In genomic region chr19:44791981-44792380, GRCm38 (mm10) we compare ENCODE assay signal across 19 mouse cellular contexts. TPM values are rescaled to one million over a fixed set of nuclear protein-coding genes. Genes with fewer than 3 reads are reported as not detected.
DNase-seq lines count a peak whose midpoint lies in the region; ATAC-seq and TF ChIP-seq lines count a peak whose summit lies in the region.
"Had no signal": no experiment of that assay in that cellular context is flagged by ENCODE, and none has a peak within 500 bp of the region (broad histone marks: within the 10 kb centered on the region; RNA-seq: fewer than 3 reads in every experiment).

No protein-coding gene starts in this region.

- no peak for ATAC-seq in kidney, embryonic 14.5 days (ENCODE audit: low FRiP score, low TSS enrichment)

- H3K4me2 ChIP-seq in kidney, embryonic 14.5 days (replicated peaks; ENCODE audit: low read depth, low read length): no peak overlapping the region
- H3K4me2 ChIP-seq: limb, embryonic 13.5 days had no signal

- H3K27ac ChIP-seq in kidney, embryonic 14.5 days (ENCODE audit: low read depth, low read length): no peak overlapping the region
- H3K27ac ChIP-seq: embryonic facial prominence, embryonic 10.5 days; heart, embryonic 10.5 days; left cerebral cortex, adult 2 months; limb, embryonic 13.5 days had no signal

- H3K9me3 ChIP-seq in kidney, embryonic 14.5 days (ENCODE audit: control insufficient read depth, low read length): no peaks in the 10 kb centered on the region
- H3K9me3 ChIP-seq: embryonic facial prominence, embryonic 10.5 days; heart, embryonic 10.5 days; limb, embryonic 13.5 days had no signal

- intact Hi-C loops in gastrocnemius, postnatal 36 days (cut with DNase I): no loop called here

- no peak overlapping the region for H3K9ac ChIP-seq in kidney, embryonic 14.5 days (ENCODE audit: low read depth, low read length)
- H3K9ac ChIP-seq: limb, embryonic 13.5 days had no signal

- TF ChIP-seq POLR2A in brain, embryonic 14.5 days (IDR thresholded peaks at IDR 0.05; ENCODE audit: borderline replicate concordance, extremely low read depth, insufficient read depth, insufficient read length, poor library complexity, severe bottlenecking): no peak

- no peaks in the 10 kb centered on the region for H3K27me3 ChIP-seq in kidney, embryonic 14.5 days (ENCODE audit: control insufficient read depth, insufficient read depth, low read length)

- peaks cover 65% of the 10 kb centered on the region for H3K36me3 ChIP-seq in kidney, embryonic 14.5 days (ENCODE audit: control insufficient read depth, insufficient read depth, low read length)
- H3K36me3 ChIP-seq: embryonic facial prominence, embryonic 10.5 days; heart, embryonic 10.5 days; limb, embryonic 13.5 days had no signal

- no peak overlapping the region for H3K4me3 ChIP-seq in kidney, embryonic 14.5 days (ENCODE audit: low read length)
- H3K4me3 ChIP-seq: embryonic facial prominence, embryonic 10.5 days; erythroblast, embryonic 14.5 days; heart, embryonic 10.5 days; left cerebral cortex, adult 2 months; limb, embryonic 13.5 days had no signal

- 48% methylated on average over 4 of the region's 4 CpGs for WGBS in kidney, embryonic 14.5 days

- peaks cover 16% of the 10 kb centered on the region for H3K4me1 ChIP-seq in kidney, embryonic 14.5 days (ENCODE audit: control insufficient read depth, insufficient read depth, low read length)

- TF ChIP-seq CTCF in brain, embryonic 14.5 days (IDR thresholded peaks at IDR 0.05; ENCODE audit: borderline replicate concordance, extremely low read depth, insufficient read depth, insufficient read length): no peak

- peak; percentile 79 for DNase-seq in kidney, adult 18-20 months
- DNase-seq in brain, embryonic 14.5 days (ENCODE audit: low read depth): peak; percentile 8
- peak; percentile 79 to 83 for DNase-seq in cerebellum, postnatal 10 days
- DNase-seq in kidney, postnatal 14 days: peak; percentile 81
- DNase-seq in right cerebral cortex, adult 2 months (ENCODE audit: low spot score in 2 of 2): no peak
- DNase-seq in gastrocnemius, postnatal 36 days: no peak
- DNase-seq: adrenal gland, postnatal 36 days; gastrocnemius, postnatal 14 days; heart, postnatal 14 days; lung, postnatal 14 days; right cerebral cortex, postnatal 25 days had no signal

RNA-seq across cellular contexts. Expression of gene Pax2, which starts 36.1 kb away (rescaled TPM):
- 43.3 and 55.9 TPM in 2 replicates for polyA plus RNA-seq in kidney, embryonic 14.5 days (2014; fragmentation: Nextera tagmentation; extraction: Ambion mirVana)
- polyA plus RNA-seq in brain, embryonic 14.5 days (2012; rRNA removed): 1.9 and 20.3 TPM in 2 replicates
- total RNA-seq in gastrocnemius, postnatal 36 days (2021): not detected
- total RNA-seq: adrenal gland, postnatal 36 days; gastrocnemius, postnatal 14 days; heart, postnatal 14 days; megakaryocyte-erythroid progenitor cell, adult 5-6 weeks had no signal
- polyA plus RNA-seq: erythroblast, embryonic 14.5 days; limb, embryonic 13.5 days; liver, embryonic 16.5 days had no signal

Comparison
In these comparisons a context has a peak if more than half of its experiments do, and no peak if none do; other contexts are left out.
1. DNase-seq: peak in kidney, adult 18-20 months (single experiment), brain, embryonic 14.5 days (single experiment), cerebellum, postnatal 10 days (2 of 2) and kidney, postnatal 14 days (single experiment); none in right cerebral cortex, adult 2 months (0 of 2) and gastrocnemius, postnatal 36 days (0 of 2).